Mouse (Mus musculus): Measurements from ENCODE around the gene Bcl7a. TPM values are rescaled to one million over a fixed set of nuclear protein-coding genes. Genes with fewer than 3 reads are reported as not detected.
A peak's percentile ranks its signal among the peaks of the same experiment; 100 is the strongest.

The Bcl7a gene
- polyA plus RNA-seq, 1 experiment from 2014 or later = 12.7 TPM

- no peak overlapping the region for H3K9ac ChIP-seq
- H3K4me1 ChIP-seq = peaks cover 18% of the 10 kb centered on the region
- no peak overlapping the region for H3K4me2 ChIP-seq
- no peaks in the 10 kb centered on the region for H3K9me3 ChIP-seq (replicated peaks)
- H3K36me3 ChIP-seq = no peaks in the 10 kb centered on the region
- ATAC-seq = no peak
- H3K4me3 ChIP-seq = no peak overlapping the region
- 0 out of 2 replicates have a peak, but pooled peaks cover 3% of the 10 kb centered on the region for H3K27me3 ChIP-seq (replicated peaks)
- WGBS (ENCODE audit: insufficient replicate concordance) = 17% methylated on average over 3 of the region's 3 CpGs
- no peak overlapping the region for H3K27ac ChIP-seq
These were observed 44.8 kb downstream of the Bcl7a start for GRCm38 (mm10) chr5:123388452-123388851.

GRCm38 (mm10) chr5:123390536-123391441, 47.2 kb downstream of the Bcl7a start:
- 17% methylated on average over 16 of the region's 17 CpGs for WGBS (ENCODE audit: insufficient replicate concordance)
- peaks cover 34% of the 10 kb centered on the region for H3K4me1 ChIP-seq
- no peak for ATAC-seq
- H3K4me3 ChIP-seq = peak overlapping the region; percentile 38
- 0 out of 2 replicates have a peak overlapping the region, but pooled peaks have one; percentile 17 for H3K9ac ChIP-seq
- peak overlapping the region; percentile 68 for H3K4me2 ChIP-seq
- H3K27ac ChIP-seq = no peak overlapping the region
- H3K9me3 ChIP-seq (replicated peaks) = no peaks in the 10 kb centered on the region
- no peaks in the 10 kb centered on the region for H3K27me3 ChIP-seq (replicated peaks)
- H3K36me3 ChIP-seq = no peaks in the 10 kb centered on the region

GRCm38 (mm10) chr5:123391442-123391809, 47.8 kb downstream of the Bcl7a start:
- peak overlapping the region; percentile 38 for H3K4me3 ChIP-seq
- H3K4me1 ChIP-seq = peaks cover 40% of the 10 kb centered on the region
- WGBS (ENCODE audit: insufficient replicate concordance) = 5% methylated on average over 5 of the region's 5 CpGs
- H3K4me2 ChIP-seq = peak overlapping the region; percentile 68
- H3K36me3 ChIP-seq = no peaks in the 10 kb centered on the region
- H3K27ac ChIP-seq = no peak overlapping the region
- no peaks in the 10 kb centered on the region for H3K27me3 ChIP-seq (replicated peaks)
- ATAC-seq = no peak
- H3K9ac ChIP-seq = 0 out of 2 replicates have a peak overlapping the region, but pooled peaks have one; percentile 17
- H3K9me3 ChIP-seq (replicated peaks) = no peaks in the 10 kb centered on the region

- H3K4me1 ChIP-seq = peaks cover 55% of the 10 kb centered on the region
- H3K9ac ChIP-seq = peak overlapping the region; percentile 88
- WGBS (ENCODE audit: insufficient replicate concordance) = 22% methylated on average over 5 of the region's 5 CpGs
- H3K4me2 ChIP-seq = peak overlapping the region; percentile 98
- H3K9me3 ChIP-seq (replicated peaks) = no peaks in the 10 kb centered on the region
- no peaks in the 10 kb centered on the region for H3K27me3 ChIP-seq (replicated peaks)
- H3K36me3 ChIP-seq = no peaks in the 10 kb centered on the region
- peak overlapping the region; percentile 74 for H3K27ac ChIP-seq
- no peak for ATAC-seq
- H3K4me3 ChIP-seq = peak overlapping the region; percentile 77
These were observed 50.2 kb downstream of the Bcl7a start for GRCm38 (mm10) chr5:123393786-123394302.

DNA sequence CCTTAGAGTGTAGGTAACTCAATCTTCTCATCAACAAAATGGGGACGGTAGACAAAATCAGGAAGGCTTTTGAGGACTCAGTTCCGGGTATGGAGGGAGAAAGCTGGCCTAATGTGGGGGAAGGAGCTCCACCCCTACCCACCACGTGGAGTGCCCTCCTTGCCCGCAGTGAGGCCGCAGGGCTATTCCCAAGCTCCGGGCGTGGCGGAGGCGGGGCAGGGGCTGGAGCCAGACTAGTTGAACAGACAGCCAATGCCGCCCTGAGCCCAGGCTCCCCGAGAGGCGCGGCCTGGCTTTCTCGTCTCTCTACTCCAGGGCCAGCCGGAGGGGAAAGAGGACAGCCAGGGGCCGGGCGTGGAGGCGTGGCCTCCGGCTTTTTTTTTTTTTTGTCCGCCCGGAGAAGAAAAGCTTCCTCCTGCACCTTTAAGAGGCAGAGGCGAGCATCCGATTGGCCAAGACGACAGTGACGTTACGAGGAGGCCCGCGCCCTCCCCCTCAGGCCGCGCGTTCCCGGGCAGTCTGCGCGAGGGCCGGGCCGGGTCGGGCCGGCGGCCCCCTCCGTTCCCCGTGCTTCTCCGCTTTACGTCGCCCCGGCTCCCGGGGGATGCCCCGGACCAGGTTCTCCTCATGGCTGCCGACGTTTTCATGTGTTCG, 50.8 kb downstream of the Bcl7a start, which contains the start of gene Mlxip:
TSS of gene Mlxip (plus strand) at position 496 of the 654 bp plus-strand sequence.
- Histone ChIP-seq H3K9ac (peak within 1 kb of the TSS; percentile 88), H3K27ac (peak within 1 kb of the TSS; percentile 74), H3K4me1 (peaks cover 54% of the 10 kb centered on the region), H3K36me3 (no peaks in the 10 kb centered on the region), H3K27me3 (replicated peaks) (no peaks in the 10 kb centered on the region), H3K9me3 (replicated peaks) (no peaks in the 10 kb centered on the region), H3K4me2 (peak within 1 kb of the TSS; percentile 98), H3K4me3 (peak within 1 kb of the TSS; percentile 77)
- ATAC-seq = peak; percentile 94
- under 1% methylated on average over 50 of the region's 50 CpGs for WGBS (ENCODE audit: insufficient replicate concordance)

DNA sequence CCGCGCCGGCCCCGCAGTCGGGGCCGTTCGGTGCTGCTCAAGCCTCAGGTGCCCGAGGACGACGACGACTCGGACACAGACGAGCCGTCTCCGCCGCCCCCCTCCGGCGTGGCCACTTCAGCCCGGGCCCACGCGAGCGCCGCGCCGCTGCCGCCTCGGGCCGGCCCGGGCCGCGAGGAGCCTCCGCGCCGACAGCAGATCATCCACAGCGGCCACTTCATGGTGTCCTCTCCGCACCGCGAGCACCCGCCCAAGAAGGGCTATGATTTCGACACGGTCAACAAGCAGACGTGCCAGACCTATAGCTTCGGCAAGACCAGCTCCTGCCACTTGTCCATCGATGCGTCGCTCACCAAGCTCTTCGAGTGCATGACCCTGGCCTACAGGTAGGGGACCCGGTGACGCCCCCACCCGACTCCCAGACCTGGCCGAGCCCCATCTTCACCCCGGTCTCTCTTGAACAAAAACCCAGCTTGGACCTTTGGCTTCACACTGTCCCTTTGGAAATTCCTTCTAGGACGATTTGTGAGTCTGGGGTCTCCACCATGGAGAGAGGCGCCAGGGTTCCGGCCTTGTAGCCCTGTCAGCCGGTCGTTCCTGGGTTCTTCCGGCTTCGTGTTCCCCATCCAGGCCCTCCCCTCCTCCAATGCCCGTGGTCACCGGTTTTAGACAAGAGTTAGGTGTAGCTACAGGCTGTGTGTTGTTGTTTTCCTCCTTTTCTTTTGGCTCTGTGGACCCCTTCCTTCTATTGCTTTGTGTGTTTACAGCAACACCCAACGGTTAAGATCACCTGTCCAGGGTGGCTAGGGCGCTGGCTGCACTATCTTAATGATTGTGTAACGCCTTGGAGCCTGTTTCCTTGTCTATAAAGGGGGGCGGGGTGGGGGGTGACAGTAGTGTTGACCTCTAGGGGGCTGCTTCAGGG, 51.6 kb downstream of the Bcl7a start:
- Histone ChIP-seq H3K27me3 (replicated peaks) (no peaks in the 10 kb centered on the region), H3K4me2 (peak overlapping the region; percentile 98), H3K9me3 (replicated peaks) (no peaks in the 10 kb centered on the region), H3K4me3 (peak overlapping the region; percentile 77), H3K27ac (peak overlapping the region; percentile 74), H3K4me1 (peaks cover 54% of the 10 kb centered on the region), H3K36me3 (no peaks in the 10 kb centered on the region), H3K9ac (peak overlapping the region; percentile 88)
- ATAC-seq = peak; percentile 42
- WGBS (ENCODE audit: insufficient replicate concordance) = under 1% methylated on average over 65 of the region's 65 CpGs

DNA sequence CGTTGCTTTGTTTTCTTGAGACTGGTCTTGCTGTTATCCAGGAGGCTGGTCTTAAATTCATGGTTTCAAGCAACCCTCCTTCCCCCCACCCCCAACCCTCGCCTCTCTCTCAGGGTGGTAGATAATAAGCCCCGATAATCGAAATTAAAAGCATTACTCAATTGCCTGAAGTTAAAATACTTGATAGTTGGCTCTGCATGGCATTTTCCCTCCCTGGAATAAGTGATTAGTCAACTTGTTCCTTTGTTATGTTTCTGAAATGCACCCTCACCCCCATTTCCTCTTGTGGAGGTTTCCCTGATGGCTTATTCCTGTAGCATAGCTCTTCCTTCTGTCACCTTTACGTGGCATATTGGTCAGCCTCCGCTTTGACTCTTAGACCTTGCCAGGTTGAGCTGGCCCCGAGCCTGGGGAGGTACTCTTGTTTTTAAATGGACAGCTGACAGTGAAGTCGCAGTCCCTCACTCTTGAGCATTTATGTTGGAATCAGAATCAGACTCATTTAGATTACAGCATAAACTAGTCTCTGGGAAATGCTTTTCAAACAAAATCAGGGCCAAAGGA, 53.3 kb downstream of the Bcl7a start:
- no peak overlapping the region for H3K27ac ChIP-seq
- 38% methylated on average over 8 of the region's 8 CpGs for WGBS (ENCODE audit: insufficient replicate concordance)

GRCm38 (mm10) chr5:123397786-123398185, 54.2 kb downstream of the Bcl7a start:
- Histone ChIP-seq H3K27ac (no peak overlapping the region), H3K36me3 (peaks cover 6% of the 10 kb centered on the region; the same call in 1 of the 2 replicates), H3K27me3 (replicated peaks) (no peaks in the 10 kb centered on the region), H3K4me1 (peaks cover 52% of the 10 kb centered on the region), H3K4me2 (peak overlapping the region; percentile 98), H3K9ac (no peak overlapping the region), H3K4me3 (peak overlapping the region; percentile 12; the same call in 1 of the 2 replicates), H3K9me3 (replicated peaks) (no peaks in the 10 kb centered on the region)
- WGBS (ENCODE audit: insufficient replicate concordance) = 26% methylated on average over 11 of the region's 11 CpGs
- no peak for ATAC-seq

More for the DNA sequence above, 53.3 kb downstream of the Bcl7a start:
- peak overlapping the region; percentile 77; the same call in 1 of the 2 replicates for H3K4me3 ChIP-seq
- H3K36me3 ChIP-seq = no peaks in the 10 kb centered on the region
- H3K4me1 ChIP-seq = peaks cover 45% of the 10 kb centered on the region
- peak overlapping the region; percentile 29; the same call in 1 of the 2 replicates for H3K9ac ChIP-seq
- no peaks in the 10 kb centered on the region for H3K27me3 ChIP-seq (replicated peaks)
- no peaks in the 10 kb centered on the region for H3K9me3 ChIP-seq (replicated peaks)
- H3K4me2 ChIP-seq = peak overlapping the region; percentile 98
- no peak for ATAC-seq

- no peaks in the 10 kb centered on the region for H3K9me3 ChIP-seq (replicated peaks)
- H3K4me3 ChIP-seq = no peak overlapping the region
- H3K36me3 ChIP-seq = peaks cover 6% of the 10 kb centered on the region; the same call in 1 of the 2 replicates
- WGBS (ENCODE audit: insufficient replicate concordance) = 75% methylated on average over 4 of the region's 4 CpGs
- no peak overlapping the region for H3K27ac ChIP-seq
- no peak for ATAC-seq
- H3K4me1 ChIP-seq = peaks cover 45% of the 10 kb centered on the region
- H3K27me3 ChIP-seq (replicated peaks) = no peaks in the 10 kb centered on the region
- no peak overlapping the region for H3K9ac ChIP-seq
- H3K4me2 ChIP-seq = no peak overlapping the region
These were observed 55.3 kb downstream of the Bcl7a start for GRCm38 (mm10) chr5:123398856-123399498.

DNA sequence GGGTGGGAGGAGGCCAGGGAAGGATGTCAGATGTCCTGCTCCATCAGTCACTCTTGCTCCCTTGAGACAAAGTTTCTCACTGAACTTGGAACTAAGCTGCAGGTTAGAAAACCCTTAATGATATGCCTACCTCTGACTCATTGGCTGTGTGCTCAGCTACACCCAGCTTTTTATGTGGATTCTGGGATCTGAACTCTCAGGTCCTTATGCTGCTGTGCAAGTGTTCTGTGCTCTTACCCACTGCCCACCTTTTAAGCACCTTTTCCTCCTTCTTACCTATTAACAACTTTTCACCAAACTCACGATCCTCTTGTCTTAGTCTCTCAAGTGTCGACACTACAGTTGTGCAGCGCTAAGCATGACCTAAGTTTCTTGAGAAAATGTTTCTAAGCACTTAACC, 60.8 kb downstream of the Bcl7a start:
- H3K9me3 ChIP-seq (replicated peaks) = no peaks in the 10 kb centered on the region
- H3K4me3 ChIP-seq = no peak overlapping the region
- H3K27ac ChIP-seq = no peak overlapping the region
- H3K27me3 ChIP-seq (replicated peaks) = no peaks in the 10 kb centered on the region
- no peak overlapping the region for H3K4me2 ChIP-seq
- peaks cover 6% of the 10 kb centered on the region; the same call in 1 of the 2 replicates for H3K36me3 ChIP-seq
- H3K9ac ChIP-seq = no peak overlapping the region
- no peak for ATAC-seq
- H3K4me1 ChIP-seq = peaks cover 23% of the 10 kb centered on the region
- 92% methylated on average over 3 of the region's 3 CpGs for WGBS (ENCODE audit: insufficient replicate concordance)

Measured in liver, embryonic 12.5 days (tissue).